Mouse (Mus musculus) limb, embryonic 11.5 days (tissue): ENCODE data around the gene Baz1b. TPM values are rescaled to one million over a fixed set of nuclear protein-coding genes. Genes with fewer than 3 reads are reported as not detected.

Experiments used
- ATAC-seq: fragments of 200-750 bp; cut with Nextera tagmentation; 2 replicates; pipeline ENCODE4 v1.8.0; 2017; ENCODE audit warnings: low read depth; ENCODE audit not compliant: insufficient number of reproducible peaks, low FRiP score, low TSS enrichment
- DNase-seq: peaks from one replicate; pipeline ENCODE4 v3.0.0-alpha.2; 2015; ENCODE audit warnings: low spot score
- H3K27ac ChIP-seq: fragments of 300-500 bp; sonication (generic); replicated peaks from 2 replicates; pipeline ENCODE4 v1.5.1; 2014; ENCODE audit warnings: low read depth, mild to moderate bottlenecking, low read length
- H3K27me3 ChIP-seq: fragments of 300-500 bp; sonication (generic); 2 replicates; pipeline ENCODE4 v1.6.1; 2014; ENCODE audit warnings: mild to moderate bottlenecking, low read length, mixed read lengths; ENCODE audit not compliant: control insufficient read depth, insufficient read depth
- H3K36me3 ChIP-seq: fragments of 300-500 bp; sonication (generic); 2 replicates; pipeline ENCODE4 v1.6.1; 2014; ENCODE audit warnings: mild to moderate bottlenecking, low read length, moderate library complexity, mixed read lengths; ENCODE audit not compliant: control insufficient read depth, insufficient read depth
- H3K4me1 ChIP-seq: fragments of 300-500 bp; sonication (generic); 2 replicates; pipeline ENCODE4 v1.6.1; 2014; ENCODE audit warnings: low read length, mixed read lengths; ENCODE audit not compliant: control insufficient read depth, insufficient read depth
- H3K4me2 ChIP-seq: fragments of 300-500 bp; sonication (generic); 2 replicates; pipeline ENCODE4 v1.6.1; 2014; ENCODE audit warnings: low read depth, mild to moderate bottlenecking, moderate library complexity; ENCODE audit not compliant: severe bottlenecking
- H3K4me3 ChIP-seq: fragments of 300-500 bp; sonication (generic); 2 replicates; pipeline ENCODE4 v1.5.1; 2014; ENCODE audit warnings: low read depth, low read length
- H3K9ac ChIP-seq: fragments of 300-500 bp; sonication (generic); 2 replicates; pipeline ENCODE4 v1.6.1; 2014; ENCODE audit warnings: mild to moderate bottlenecking, low read length
- H3K9me3 ChIP-seq: fragments of 300-500 bp; sonication (generic); 2 replicates; pipeline ENCODE4 v1.6.1; 2016; ENCODE audit warnings: low read length; ENCODE audit not compliant: control insufficient read depth
- WGBS: fragments of 180-500 bp; shearing (Covaris S2); extraction: QIAGEN DNeasy Blood & Tissue Kit; methylation state at CpG from one replicate; pipeline ENCODE4 v1.1.7; 2014; 5-methylcytosine and 5-hydroxymethylcytosine counted together
- polyA plus RNA-seq: library from polyadenylated mRNA; unstranded; fragments of >200 nt; fragmentation: Nextera tagmentation; extraction: Ambion mirVana; gene quantifications from 2 replicates; pipeline ENCODE4 v1.2.1, GENCODE M21; 2014

Baz1b gene
- polyA plus RNA-seq, 1 experiment from 2014 or later: 71.5 TPM

DNA sequence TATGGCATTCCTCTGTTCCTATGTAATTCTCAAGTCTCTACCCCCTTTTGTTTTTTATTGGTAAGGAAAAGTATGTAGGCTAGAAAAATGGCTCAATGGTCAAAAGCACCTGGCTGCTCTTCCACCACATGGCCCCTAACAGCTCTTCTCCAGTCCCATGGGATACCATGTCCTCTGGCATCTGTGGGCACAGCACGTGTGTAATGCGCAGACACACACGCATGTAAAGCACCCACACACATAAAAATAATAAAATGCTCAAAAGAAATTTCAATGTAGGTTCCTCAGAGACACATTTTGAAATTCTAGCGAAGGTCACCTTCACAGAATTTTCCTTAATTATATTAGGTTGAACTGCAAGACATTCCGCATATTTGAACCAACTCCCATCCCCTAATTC lies 17.6 kb upstream of the Baz1b start:
- H3K4me1 ChIP-seq: no peaks in the 10 kb centered on the region
- no peak overlapping the region for H3K27ac ChIP-seq
- H3K27me3 ChIP-seq: no peaks in the 10 kb centered on the region
- ATAC-seq (no peak), DNase-seq (no peak)
- peaks cover 6% of the 10 kb centered on the region; the same call in 1 of the 2 replicates for H3K36me3 ChIP-seq
- peak overlapping the region; percentile 71 for H3K4me3 ChIP-seq
- peak overlapping the region; percentile 82 for H3K4me2 ChIP-seq
- no peaks in the 10 kb centered on the region for H3K9me3 ChIP-seq
- WGBS: 90% methylated on average over 5 of the region's 5 CpGs
- H3K9ac ChIP-seq: peak overlapping the region; percentile 60

DNA sequence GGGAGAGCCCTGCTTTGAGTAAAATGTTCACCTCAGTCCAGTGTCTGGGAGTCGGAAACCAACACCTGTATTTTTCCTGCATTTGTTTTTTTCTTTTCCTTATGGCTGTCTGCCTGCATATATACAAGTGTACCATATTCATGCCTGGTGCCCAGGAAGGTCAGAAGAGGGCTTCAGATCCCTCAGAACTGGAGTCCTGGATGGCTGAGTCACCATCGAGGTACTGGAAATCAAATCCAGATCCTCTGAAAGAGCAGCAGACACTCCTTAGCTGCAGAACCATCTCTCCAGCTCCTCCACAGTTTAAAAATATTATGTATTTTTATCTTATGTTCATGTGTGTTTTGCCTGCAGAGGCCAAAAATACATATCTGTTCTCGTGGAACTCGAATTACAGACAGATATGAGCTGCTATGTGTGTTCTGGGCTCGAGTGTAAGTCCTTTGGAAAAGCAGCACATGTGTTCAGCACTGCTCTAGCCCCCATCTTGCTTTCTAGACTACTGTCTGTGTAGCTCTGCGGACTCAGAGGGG lies 15.3 kb upstream of the Baz1b start:
- H3K4me1 ChIP-seq: no peaks in the 10 kb centered on the region
- H3K4me2 ChIP-seq: no peak overlapping the region
- H3K36me3 ChIP-seq: peaks cover 6% of the 10 kb centered on the region; the same call in 1 of the 2 replicates
- WGBS: 88% methylated on average over 6 of the region's 6 CpGs
- DNase-seq (no peak), ATAC-seq (no peak)
- H3K27me3 ChIP-seq: no peaks in the 10 kb centered on the region
- H3K9me3 ChIP-seq: no peaks in the 10 kb centered on the region
- H3K4me3 ChIP-seq: no peak overlapping the region
- H3K27ac ChIP-seq: no peak overlapping the region
- no peak overlapping the region for H3K9ac ChIP-seq

DNA sequence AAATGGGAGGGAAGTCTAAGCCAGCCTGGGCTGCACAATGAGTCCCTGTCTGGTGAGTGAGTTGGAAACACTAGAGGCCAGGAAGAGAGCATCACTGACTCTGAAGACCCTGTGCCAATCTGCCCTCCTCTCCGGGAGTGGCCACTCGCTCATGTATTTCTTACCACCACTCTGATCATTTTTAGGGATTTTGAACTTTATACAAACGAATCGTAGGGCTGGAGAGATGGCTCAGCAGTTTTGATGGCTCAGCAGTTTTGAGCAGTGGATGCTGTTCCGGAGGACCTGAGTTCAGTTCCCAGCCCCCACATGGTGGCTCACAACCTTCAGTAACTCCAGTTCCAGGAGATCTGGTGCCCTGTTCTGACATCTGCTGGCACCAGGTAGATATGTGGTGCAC lies 14.1 kb upstream of the Baz1b start:
- Histone ChIP-seq H3K4me3 (no peak overlapping the region), H3K4me1 (no peaks in the 10 kb centered on the region), H3K27me3 (no peaks in the 10 kb centered on the region), H3K4me2 (no peak overlapping the region), H3K9ac (no peak overlapping the region), H3K9me3 (no peaks in the 10 kb centered on the region), H3K36me3 (peaks cover 6% of the 10 kb centered on the region), H3K27ac (no peak overlapping the region)
- WGBS: 93% methylated on average over 5 of the region's 5 CpGs
- ATAC-seq: no peak
- DNase-seq: no peak

DNA sequence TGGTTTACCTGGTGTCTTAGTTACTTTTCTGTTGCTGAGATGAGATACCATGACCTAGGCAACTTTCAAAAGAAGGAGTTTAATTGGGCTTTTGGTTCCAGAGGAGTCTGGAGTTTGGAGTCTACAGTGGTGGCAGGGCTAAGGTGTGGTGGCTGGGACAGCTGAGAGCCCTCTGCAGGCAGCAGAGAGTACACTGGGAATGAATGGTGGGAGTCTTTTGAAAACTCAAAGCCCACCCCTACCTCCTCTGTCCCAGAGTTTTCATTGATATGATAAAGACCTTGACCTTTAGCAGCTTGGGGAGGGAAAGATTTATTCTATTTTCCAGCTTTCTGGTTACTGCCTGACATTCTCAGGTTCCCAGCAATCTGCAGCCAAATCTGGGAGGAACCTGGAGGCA lies 12.0 kb upstream of the Baz1b start:
- Histone ChIP-seq H3K27me3 (no peaks in the 10 kb centered on the region), H3K4me3 (no peak overlapping the region), H3K9me3 (no peaks in the 10 kb centered on the region), H3K9ac (no peak overlapping the region), H3K27ac (no peak overlapping the region), H3K4me1 (no peaks in the 10 kb centered on the region), H3K36me3 (peaks cover 14% of the 10 kb centered on the region), H3K4me2 (no peak overlapping the region)
- ATAC-seq: no peak
- no peak for DNase-seq

GRCm38 (mm10) chr5:135178523-135178922 lies 8.5 kb upstream of the Baz1b start:
- Histone ChIP-seq H3K27me3 (no peaks in the 10 kb centered on the region), H3K4me1 (no peaks in the 10 kb centered on the region), H3K9ac (no peak overlapping the region), H3K27ac (no peak overlapping the region), H3K4me3 (no peak overlapping the region), H3K9me3 (no peaks in the 10 kb centered on the region), H3K4me2 (no peak overlapping the region), H3K36me3 (peaks cover 20% of the 10 kb centered on the region)
- ATAC-seq (no peak), DNase-seq (no peak)
- 86% methylated on average over 3 of the region's 3 CpGs for WGBS

DNA sequence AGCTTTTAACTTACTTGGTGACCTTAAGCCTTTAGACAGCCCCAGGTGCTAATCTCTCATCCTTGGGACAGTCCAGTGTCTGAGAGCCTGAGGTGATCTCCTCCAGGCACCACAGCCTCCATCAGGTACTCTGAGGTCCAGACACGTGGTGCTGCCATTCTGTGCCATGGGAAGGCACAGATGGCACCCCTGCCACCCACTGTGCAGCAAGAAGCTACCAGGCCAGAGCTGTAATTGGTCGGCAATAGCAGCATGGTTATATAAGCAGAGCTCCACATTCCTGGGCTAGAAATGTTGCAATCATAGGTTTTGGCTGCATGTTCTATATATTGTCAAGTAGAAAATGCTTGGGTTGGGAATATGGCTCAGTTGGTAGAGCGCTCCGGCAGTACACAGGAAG lies 8.1 kb upstream of the Baz1b start:
- 89% methylated on average over 4 of the region's 4 CpGs for WGBS
- Histone ChIP-seq H3K4me3 (no peak overlapping the region), H3K27me3 (no peaks in the 10 kb centered on the region), H3K9me3 (no peaks in the 10 kb centered on the region), H3K4me1 (no peaks in the 10 kb centered on the region), H3K9ac (no peak overlapping the region), H3K36me3 (peaks cover 20% of the 10 kb centered on the region), H3K27ac (no peak overlapping the region), H3K4me2 (no peak overlapping the region)
- no peak for ATAC-seq
- DNase-seq: no peak

DNA sequence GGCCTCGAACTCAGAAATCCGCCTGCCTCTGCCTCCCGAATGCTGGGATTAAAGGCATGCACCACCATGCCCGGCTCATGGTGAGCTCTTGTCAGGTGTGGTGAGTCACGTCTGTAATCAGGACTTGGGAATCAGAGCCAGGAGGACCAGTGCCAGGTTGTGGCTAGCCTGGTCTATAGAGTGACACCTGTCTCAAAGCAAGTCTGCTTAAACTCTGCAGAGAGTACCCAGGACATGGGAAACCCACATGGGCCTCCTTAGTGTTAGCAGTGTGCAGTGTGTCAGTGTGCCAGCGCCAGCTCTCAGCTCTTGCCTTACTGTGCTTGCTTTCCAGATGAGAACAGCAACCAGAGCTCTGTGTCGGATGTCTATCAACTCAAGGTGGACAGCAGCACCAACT lies 7.4 kb upstream of the Baz1b start:
- Histone ChIP-seq H3K4me2 (no peak overlapping the region), H3K4me1 (no peaks in the 10 kb centered on the region), H3K27me3 (no peaks in the 10 kb centered on the region), H3K27ac (no peak overlapping the region), H3K36me3 (peaks cover 20% of the 10 kb centered on the region), H3K9me3 (no peaks in the 10 kb centered on the region), H3K4me3 (no peak overlapping the region), H3K9ac (no peak overlapping the region)
- WGBS: 88% methylated on average over 7 of the region's 7 CpGs
- DNase-seq (no peak), ATAC-seq (no peak)

DNA sequence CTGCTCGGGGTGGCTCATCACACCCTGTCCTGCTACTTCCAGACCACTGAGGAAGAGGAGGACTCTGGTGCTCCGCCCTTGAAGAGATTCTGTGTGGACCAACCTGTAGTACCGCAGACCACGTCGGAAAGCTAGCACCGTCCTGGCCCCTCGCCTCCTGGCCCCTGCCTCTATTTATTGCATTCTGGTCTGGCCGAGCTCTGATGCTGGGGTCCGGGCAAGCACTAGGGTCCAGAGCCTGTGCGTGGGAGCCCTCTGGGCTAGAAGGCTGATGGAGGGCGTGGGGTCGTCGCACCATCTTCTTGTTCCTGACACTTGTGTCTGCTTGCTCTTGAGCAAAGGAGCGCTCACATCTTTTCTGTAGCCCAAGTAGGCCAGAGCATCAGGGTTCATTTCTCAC lies 6.3 kb upstream of the Baz1b start:
- 92% methylated on average over 14 of the region's 14 CpGs for WGBS
- no peak for ATAC-seq
- Histone ChIP-seq H3K9ac (no peak overlapping the region), H3K9me3 (no peaks in the 10 kb centered on the region), H3K27me3 (no peaks in the 10 kb centered on the region), H3K36me3 (peaks cover 20% of the 10 kb centered on the region), H3K4me1 (no peaks in the 10 kb centered on the region), H3K4me3 (no peak overlapping the region), H3K4me2 (no peak overlapping the region), H3K27ac (no peak overlapping the region)
- DNase-seq: no peak

DNA sequence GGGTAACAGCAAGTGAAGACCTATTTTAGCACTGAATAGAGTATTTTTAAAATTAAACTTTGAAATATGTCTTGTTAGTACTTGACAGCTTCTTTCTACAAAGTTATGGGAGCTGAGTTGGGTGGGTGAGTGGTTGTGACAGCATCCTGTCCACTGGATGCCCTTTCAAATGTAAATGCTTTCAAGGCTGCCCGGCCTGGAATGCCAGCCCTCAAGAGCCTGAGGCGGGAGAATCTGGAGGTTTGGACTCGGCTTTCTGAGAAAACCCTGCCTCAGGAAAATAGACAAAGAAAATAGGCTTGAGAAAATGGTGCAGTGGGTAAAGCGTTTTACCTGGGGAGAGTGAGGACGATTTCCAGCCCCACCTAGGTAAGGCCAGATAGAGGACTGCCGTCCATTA lies 5.3 kb upstream of the Baz1b start:
- Histone ChIP-seq H3K36me3 (peaks cover 20% of the 10 kb centered on the region), H3K9me3 (no peaks in the 10 kb centered on the region), H3K4me2 (no peak overlapping the region), H3K4me3 (no peak overlapping the region), H3K27me3 (no peaks in the 10 kb centered on the region), H3K4me1 (no peaks in the 10 kb centered on the region), H3K9ac (no peak overlapping the region), H3K27ac (no peak overlapping the region)
- DNase-seq: no peak
- 85% methylated on average over 6 of the region's 6 CpGs for WGBS
- no peak for ATAC-seq
